Mouse (Mus musculus): ENCODE data around the gene Desi2.
"Not testable (repeated sequence)": the region's sequence is repeated elsewhere in the genome, so short reads cannot be mapped to it uniquely, and the experiment has no call there.

Desi2 gene

DNA sequence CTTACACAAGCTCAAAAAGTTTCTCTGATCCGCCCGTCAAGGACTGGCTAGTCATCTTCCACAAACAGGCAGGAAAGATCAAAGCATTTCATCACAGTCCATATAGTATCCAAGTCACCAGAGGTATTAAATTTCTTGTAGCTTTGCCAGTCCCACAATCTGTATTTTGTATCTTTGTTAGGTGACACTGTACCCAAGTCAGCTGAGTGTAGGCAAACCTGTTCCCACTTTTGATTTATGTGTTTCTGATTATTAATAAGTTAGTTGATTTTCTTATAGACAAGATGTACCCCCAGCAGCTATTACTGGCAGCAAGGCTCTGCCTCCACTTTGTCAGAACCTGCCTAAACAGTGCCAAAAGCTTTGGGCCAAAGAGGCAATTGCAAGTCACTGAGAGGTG, 71.6 kb downstream of the Desi2 start:
- no peak for DNase-seq (ENCODE audit: low read depth in 1 of 2, low spot score in 2 of 2)

DNA sequence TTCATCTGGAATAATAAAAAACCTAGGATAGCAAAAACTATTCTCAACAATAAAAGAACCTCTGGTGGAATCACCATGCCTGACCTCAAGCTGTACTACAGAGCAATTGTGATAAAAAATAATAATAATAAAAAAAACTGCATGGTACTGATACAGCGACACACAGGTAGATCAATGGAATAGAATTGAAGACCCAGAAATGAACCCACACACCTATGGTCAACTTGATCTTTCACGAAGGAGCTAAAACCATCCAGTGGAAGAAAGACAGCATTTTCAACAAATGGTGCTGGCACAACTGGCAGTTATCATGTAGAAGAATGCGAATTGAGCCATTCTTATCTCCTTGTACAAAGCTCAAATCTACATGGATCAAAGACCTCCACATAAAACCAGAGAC, 78.2 kb downstream of the Desi2 start:
- not testable (repeated sequence) for DNase-seq (ENCODE audit: low read depth in 1 of 2, low spot score in 2 of 2)

DNA sequence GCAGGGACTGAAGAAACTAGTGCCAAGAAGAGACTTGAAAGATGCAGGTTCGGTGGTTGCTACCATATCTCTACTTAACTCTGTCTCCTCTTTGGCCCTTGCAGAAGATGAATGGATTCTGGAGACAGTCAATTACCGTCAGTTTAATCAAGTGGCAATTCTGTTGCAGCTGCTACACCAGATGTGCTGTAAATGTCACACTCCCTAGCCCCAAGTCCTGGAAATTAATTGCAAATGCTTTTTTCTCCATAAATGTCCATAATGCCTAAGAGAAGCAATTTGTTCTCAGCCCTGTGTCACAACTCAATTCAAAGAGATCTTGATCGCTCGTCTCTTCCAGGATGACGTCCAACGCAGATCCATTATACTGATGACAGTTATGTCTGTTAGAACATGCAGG, 83.4 kb downstream of the Desi2 start:
- DNase-seq (ENCODE audit: low read depth in 1 of 2, low spot score in 2 of 2): no peak

- no peak for DNase-seq (ENCODE audit: low read depth in 1 of 2, low spot score in 2 of 2)
Observed at GRCm38 (mm10) chr1:178275174-178275730, 88.0 kb downstream of the Desi2 start.

- no peak for DNase-seq (ENCODE audit: low read depth in 1 of 2, low spot score in 2 of 2)
Observed at GRCm38 (mm10) chr1:178275738-178276053, 88.5 kb downstream of the Desi2 start.

GRCm38 (mm10) chr1:178276054-178276911, 89.1 kb downstream of the Desi2 start:
- no peak for DNase-seq (ENCODE audit: low read depth in 1 of 2, low spot score in 2 of 2)

GRCm38 (mm10) chr1:178283314-178283713, 96.1 kb downstream of the Desi2 start:
- not testable (repeated sequence) for DNase-seq (ENCODE audit: low read depth in 1 of 2, low spot score in 2 of 2)

DNA sequence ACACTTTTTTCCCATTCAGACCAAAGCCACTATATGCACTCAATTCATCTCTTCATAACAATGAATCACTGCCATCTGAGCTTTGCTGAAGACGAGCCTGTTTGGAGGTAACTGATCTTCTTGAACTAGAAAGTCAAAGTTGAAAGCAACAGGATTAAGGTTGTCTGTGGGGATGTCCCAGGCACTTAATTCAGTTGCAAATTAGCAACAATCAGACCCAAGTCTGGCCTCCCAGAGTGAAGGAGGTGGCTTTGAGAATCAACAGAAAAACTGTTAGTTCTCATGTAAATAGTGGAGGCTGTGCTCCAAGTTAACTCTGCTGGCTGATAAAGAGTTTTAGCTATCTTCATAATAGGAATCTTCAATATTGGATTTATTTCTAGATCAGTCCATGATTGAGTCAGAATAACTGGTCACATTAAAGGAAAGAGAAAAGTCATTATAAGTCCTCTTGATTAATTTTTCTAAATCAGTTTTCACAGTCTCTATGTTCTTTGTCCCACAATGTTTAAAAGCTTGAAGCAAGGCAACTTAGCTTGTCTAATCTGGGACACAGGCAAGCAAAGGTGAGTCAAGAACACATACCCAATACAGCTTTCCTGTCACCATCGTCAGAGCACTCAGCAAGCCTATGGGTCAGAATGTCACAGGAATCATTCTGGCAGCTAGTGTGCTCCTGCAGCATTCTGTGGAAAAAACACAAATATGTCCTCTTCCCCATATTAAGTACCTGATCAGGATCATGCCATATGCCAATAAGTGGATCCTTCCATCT, 96.9 kb downstream of the Desi2 start:
- DNase-seq (ENCODE audit: low read depth in 1 of 2, low spot score in 2 of 2): no peak

GRCm38 (mm10) chr1:178287601-178288176, 100.5 kb downstream of the Desi2 start:
- no peak for DNase-seq (ENCODE audit: low read depth in 1 of 2, low spot score in 2 of 2)

GRCm38 (mm10) chr1:178291716-178292115, 104.5 kb downstream of the Desi2 start:
- no peak for DNase-seq (ENCODE audit: low read depth in 1 of 2, low spot score in 2 of 2)

- no peak for DNase-seq (ENCODE audit: low read depth in 1 of 2, low spot score in 2 of 2)
Observed at GRCm38 (mm10) chr1:178294051-178294450, 106.8 kb downstream of the Desi2 start.

DNA sequence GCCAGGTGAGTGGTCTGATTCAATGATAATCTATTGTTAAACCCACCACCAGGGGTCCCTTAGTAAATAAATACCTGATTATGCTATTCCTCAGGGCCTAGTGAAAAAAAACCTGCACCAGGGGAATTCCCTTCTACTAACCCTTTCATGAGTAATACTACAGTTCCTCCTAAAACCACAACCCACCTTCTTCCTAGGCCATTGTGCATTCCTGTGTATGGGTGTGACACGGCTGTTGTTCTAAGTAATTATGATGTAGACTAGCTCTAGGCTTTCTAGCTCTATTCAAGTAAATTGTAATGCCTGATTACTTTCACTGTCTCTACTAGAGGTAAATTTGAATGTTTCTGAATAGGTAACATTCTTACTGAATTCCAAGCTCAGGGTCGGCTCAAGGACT, 114.0 kb downstream of the Desi2 start:
- DNase-seq (ENCODE audit: low read depth in 1 of 2, low spot score in 2 of 2): not testable (repeated sequence)

GRCm38 (mm10) chr1:178303425-178303824, 116.2 kb downstream of the Desi2 start:
- peak; percentile 34 to 66 for DNase-seq (ENCODE audit: low read depth in 1 of 2, low spot score in 2 of 2)

Data from monocyte, adult 2 months (primary cell).